Mouse (Mus musculus) bone marrow, adult 2 months (tissue): ENCODE data around the gene Ethe1. TPM values are rescaled to one million over a fixed set of nuclear protein-coding genes. Genes with fewer than 3 reads are reported as not detected.

Experiments used
- H3K27ac ChIP-seq: fragments of 200-500 bp; 2 replicates; pipeline ENCODE4 v1.5.1; 2012; ENCODE audit warnings: low read depth, mild to moderate bottlenecking, control low read depth, inconsistent platforms, low read length; ENCODE audit not compliant: control insufficient read depth, poor library complexity, insufficient read depth
- H3K4me1 ChIP-seq: fragments of 200-500 bp; 2 replicates; pipeline ENCODE4 v1.6.1; 2011; ENCODE audit warnings: low read length; ENCODE audit not compliant: control insufficient read depth, insufficient read depth
- H3K4me3 ChIP-seq: fragments of 200-500 bp; replicated peaks from 2 replicates; pipeline ENCODE3; 2011; ENCODE audit warnings: mild to moderate bottlenecking, low read depth, low read length, control low read depth; ENCODE audit not compliant: control insufficient read depth
- CTCF ChIP-seq: fragments of 200-500 bp; IDR thresholded peaks from 2 replicates; pipeline ENCODE4 v1.5.1; 2011; ENCODE audit warnings: low read length, control low read depth; ENCODE audit not compliant: control insufficient read depth, insufficient read depth
- POLR2A ChIP-seq: fragments of 200-500 bp; IDR thresholded peaks from 2 replicates; pipeline ENCODE4 v1.6.1; 2011; ENCODE audit warnings: low read depth, mild to moderate bottlenecking, control low read depth, low read length, borderline replicate concordance; ENCODE audit not compliant: control insufficient read depth
- WGBS: fragments of 180-500 bp; shearing (Covaris S2); methylation state at CpG from one replicate; pipeline ENCODE4 v1.1.7; 2018; 5-methylcytosine and 5-hydroxymethylcytosine counted together
- polyA plus RNA-seq: library from polyadenylated mRNA; stranded (reverse); fragments of >200 nt; gene quantifications from 2 replicates; pipeline ENCODE4 v1.2.4, GENCODE M21; 2011; ENCODE audit warnings: low replicate concordance; ENCODE audit not compliant: missing spikeins, insufficient read depth, insufficient read length

Gene Ethe1
- polyA plus RNA-seq, 1 experiment, result 25.9 TPM

DNA sequence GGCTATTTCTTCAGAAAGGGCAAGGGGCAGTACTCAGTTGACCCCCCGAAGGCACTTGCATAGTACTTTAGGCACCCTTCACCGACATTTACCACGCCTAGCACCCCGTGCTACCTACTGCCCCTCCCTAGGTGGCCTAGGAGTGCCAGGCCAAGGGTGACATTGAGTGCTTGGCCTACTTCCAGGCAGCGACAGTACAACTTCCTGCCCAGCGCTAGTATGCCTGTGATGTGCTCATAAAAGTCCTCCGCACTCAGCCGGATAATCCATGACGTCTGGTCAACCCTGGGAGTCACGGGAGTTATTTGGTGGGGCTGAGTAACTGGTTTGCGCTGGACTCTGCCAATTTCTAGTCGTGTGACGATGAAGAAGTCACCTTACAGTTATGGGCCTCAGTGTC is 993 bp downstream of the Ethe1 start:
- 38% methylated on average over 13 of the region's 13 CpGs for WGBS
- no peak overlapping the region for H3K4me3 ChIP-seq
- H3K27ac ChIP-seq, result no peak overlapping the region
- TF ChIP-seq POLR2A, result no peak
- no peak for TF ChIP-seq CTCF
- no peaks in the 10 kb centered on the region; the same call in none of the 2 replicates for H3K4me1 ChIP-seq

DNA sequence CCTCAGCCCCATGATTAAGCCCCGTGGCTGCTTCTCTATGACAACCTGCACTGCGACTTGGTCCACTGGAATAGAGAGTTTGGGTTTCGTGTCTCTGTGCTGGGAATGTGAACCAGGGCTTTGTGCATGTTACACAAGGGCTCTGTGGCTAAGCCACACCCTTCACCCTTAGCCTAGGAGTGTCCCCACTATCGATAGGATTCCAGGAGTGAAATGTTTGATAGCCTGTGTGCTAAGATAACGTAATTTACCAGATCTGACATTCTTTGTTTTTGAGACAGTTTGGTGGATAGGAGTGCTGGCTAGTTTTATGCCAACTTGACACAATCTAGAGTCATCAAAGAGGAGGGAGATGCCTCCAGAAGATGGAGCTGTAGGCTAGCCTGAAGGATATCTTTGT is 4.4 kb downstream of the Ethe1 start:
- Histone ChIP-seq H3K4me3 (no peak overlapping the region), H3K4me1 (no peaks in the 10 kb centered on the region; the same call in none of the 2 replicates), H3K27ac (no peak overlapping the region)
- WGBS, result 52% methylated on average over 5 of the region's 5 CpGs
- TF ChIP-seq CTCF, result no peak
- no peak for TF ChIP-seq POLR2A

DNA sequence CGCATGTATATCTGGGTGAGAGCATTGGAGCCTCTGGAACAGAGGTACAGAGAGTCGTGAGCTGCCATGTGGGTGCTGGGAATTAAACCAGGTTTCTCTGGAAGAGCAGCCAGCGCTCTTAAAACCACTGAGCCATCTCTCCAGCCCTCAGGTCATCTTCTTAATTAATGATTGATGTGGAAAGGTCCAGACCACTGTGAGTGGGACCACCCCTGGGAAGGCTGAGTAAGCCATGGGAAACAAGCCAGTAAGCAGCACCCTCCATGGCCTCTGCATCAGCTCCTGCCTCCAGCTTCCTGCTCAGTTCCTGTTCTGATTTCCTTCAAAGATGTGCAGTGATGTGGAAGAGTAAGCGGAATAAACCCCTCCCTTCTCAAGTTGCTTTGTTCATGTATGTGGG is 4.8 kb downstream of the Ethe1 start:
- TF ChIP-seq CTCF, result no peak
- TF ChIP-seq POLR2A, result no peak
- Histone ChIP-seq H3K27ac (no peak overlapping the region), H3K4me1 (no peaks in the 10 kb centered on the region; the same call in none of the 2 replicates), H3K4me3 (no peak overlapping the region)
- 62% methylated on average over 4 of the region's 4 CpGs for WGBS

DNA sequence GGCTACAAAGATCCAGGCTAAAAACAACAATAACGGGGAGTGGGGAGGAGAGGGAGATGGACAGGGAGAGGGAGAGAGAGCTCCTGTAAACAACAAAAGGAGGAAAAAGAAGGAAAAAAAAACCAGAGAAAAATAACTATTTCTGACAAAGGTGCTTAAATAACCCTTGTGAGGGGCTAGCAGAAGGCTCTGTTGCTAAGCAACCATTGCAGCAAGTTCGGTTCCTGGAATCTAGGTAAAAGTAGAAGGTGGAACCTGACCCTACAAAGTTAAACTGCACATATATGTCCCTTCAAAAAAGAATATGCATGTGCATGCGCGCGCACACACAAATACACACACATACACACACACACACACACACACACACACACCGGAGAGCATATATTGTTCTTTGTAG is 5.4 kb downstream of the Ethe1 start:
- WGBS, result 81% methylated on average over 6 of the region's 6 CpGs
- TF ChIP-seq CTCF (no peak), POLR2A (no peak)
- no peaks in the 10 kb centered on the region; the same call in none of the 2 replicates for H3K4me1 ChIP-seq
- no peak overlapping the region for H3K4me3 ChIP-seq
- no peak overlapping the region for H3K27ac ChIP-seq

DNA sequence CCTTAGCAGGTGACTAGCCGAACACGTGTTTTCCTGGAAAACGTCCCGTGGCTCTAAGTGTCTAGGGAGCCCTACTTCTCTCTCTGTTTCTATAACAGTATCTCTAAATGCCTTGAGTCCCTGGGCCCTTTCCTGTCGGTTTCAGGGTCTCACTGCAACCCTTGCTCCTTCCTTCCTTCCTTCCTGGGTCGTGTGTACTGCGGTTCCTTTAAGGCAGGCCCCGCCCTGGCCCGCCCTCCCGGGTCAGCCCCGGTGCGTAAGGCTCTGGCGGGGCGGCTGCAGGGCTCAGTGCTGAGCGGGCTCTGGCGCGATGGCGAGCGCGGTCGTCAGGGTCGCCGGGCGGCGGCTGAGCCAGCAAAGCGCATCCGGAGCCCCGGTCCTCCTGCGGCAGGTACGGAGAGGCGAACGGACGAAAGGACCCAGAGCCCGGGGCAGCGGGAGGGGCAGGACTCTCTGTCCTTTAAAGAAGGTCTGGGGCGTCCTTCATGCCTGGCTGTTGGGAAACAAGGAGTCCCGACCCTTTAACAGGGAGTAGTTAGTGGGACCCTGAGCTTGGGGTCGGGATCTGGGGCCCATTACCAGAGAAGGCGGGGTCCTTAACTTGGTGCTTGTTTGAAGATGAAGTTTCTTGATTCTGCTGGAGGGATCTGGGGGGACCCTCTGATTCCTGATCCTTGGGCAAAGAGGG is 6.4 kb downstream of the Ethe1 start:
- under 1% methylated on average over 39 of the region's 39 CpGs for WGBS
- Histone ChIP-seq H3K4me3 (peak overlapping the region; percentile 64), H3K27ac (peak overlapping the region; percentile 57), H3K4me1 (no peaks in the 10 kb centered on the region; the same call in none of the 2 replicates)
- TF ChIP-seq CTCF (no peak), POLR2A (peak; percentile 77; the same call in 1 of the 2 replicates)

DNA sequence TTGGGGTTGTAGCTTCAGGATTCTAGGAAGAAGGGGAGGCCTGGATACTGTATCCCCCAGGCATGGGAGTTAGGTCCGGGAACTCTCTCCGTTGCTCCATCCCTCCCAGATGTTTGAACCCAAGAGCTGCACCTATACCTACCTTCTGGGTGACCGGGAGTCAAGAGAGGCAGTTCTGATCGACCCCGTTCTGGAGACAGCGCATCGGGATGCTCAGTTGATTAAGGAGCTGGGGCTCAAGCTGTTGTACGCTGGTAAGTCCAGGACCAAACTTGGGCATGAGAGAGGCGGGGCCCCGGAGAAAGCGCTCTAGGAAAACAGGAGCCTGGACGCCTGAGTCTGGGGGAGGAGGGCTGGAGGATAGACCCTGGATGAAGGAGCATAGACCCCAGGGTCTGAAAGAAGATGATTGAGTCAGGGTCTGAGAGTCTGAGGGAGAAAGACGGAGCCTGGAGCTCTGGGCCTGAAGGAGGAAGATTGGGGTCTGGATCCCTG is 7.0 kb downstream of the Ethe1 start:
- WGBS, result 26% methylated on average over 13 of the region's 13 CpGs
- Histone ChIP-seq H3K4me3 (peak overlapping the region; percentile 64), H3K27ac (peak overlapping the region; percentile 57; the same call in 1 of the 2 replicates), H3K4me1 (no peaks in the 10 kb centered on the region; the same call in none of the 2 replicates)
- no peak for TF ChIP-seq POLR2A

DNA sequence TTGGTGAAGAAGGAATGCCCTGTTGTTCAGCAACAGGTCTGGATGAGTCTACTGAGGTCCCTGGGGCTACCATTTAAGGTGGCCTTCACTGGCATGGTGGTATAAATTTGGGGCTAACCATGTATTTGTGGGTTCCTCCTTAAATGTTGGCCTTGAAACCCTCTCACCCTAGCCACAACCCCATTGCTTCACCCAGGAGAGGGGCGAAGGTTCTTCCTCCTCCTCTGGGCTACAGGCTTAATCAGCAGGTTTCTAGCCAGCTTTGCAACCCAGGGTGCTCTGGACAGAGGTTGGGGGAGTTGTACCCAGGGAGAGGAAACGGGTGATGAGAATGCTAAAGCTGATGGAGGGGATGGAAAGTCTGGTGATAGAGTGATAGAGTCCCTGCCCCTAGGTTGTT is 8.1 kb downstream of the Ethe1 start:
- TF ChIP-seq CTCF (no peak), POLR2A (no peak)
- Histone ChIP-seq H3K4me3 (peak overlapping the region; percentile 64), H3K4me1 (no peaks in the 10 kb centered on the region; the same call in none of the 2 replicates), H3K27ac (peak overlapping the region; percentile 78)
- 18% methylated on average over 2 of the region's 2 CpGs for WGBS

DNA sequence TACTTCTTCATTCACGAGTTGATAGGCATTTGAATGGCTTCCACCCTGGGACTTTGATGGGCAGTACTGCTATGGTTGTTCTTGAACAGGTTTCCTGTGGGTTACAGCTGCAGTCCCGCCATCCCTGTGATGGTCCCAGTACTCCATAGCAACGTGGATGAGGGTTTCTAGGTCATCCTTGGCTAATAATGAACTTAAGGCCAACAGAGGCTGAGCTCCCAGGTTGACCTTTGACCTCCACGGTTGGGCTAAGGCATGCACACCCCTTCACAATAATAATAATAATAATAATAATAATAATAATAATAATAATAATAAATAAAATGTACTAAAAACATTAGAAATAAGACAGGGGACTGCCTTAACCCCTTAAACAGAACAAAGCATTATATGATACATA is 10.8 kb downstream of the Ethe1 start:
- 53% methylated on average over 4 of the region's 4 CpGs for WGBS
- no peak overlapping the region for H3K4me3 ChIP-seq
- H3K27ac ChIP-seq, result no peak overlapping the region
- TF ChIP-seq CTCF, result no peak
- TF ChIP-seq POLR2A, result no peak
- H3K4me1 ChIP-seq, result peaks cover 1% of the 10 kb centered on the region
